Mouse (Mus musculus) stomach, embryonic 16.5 days (tissue): ENCODE data around the gene Lpcat1. TPM values are rescaled to one million over a fixed set of nuclear protein-coding genes. Genes with fewer than 3 reads are reported as not detected.

ENCODE experiments used
- ATAC-seq: fragments of 200-750 bp; cut with Nextera tagmentation; 2 replicates; pipeline ENCODE4 v1.8.0; 2017; ENCODE audit warnings: moderate number of reproducible peaks, moderate TSS enrichment; ENCODE audit not compliant: insufficient read depth, low FRiP score
- H3K27ac ChIP-seq: fragments of 300-500 bp; sonication (generic); 2 replicates; pipeline ENCODE4 v1.5.1; 2014; ENCODE audit warnings: low read length
- H3K27me3 ChIP-seq: fragments of 300-500 bp; sonication (generic); 2 replicates; pipeline ENCODE4 v1.6.1; 2014; ENCODE audit warnings: low read length, control low read depth, mixed read lengths; ENCODE audit not compliant: control insufficient read depth, insufficient read depth
- H3K36me3 ChIP-seq: fragments of 300-500 bp; sonication (generic); 2 replicates; pipeline ENCODE4 v1.6.1; 2014; ENCODE audit warnings: low read length; ENCODE audit not compliant: control insufficient read depth, insufficient read depth
- H3K4me1 ChIP-seq: fragments of 300-500 bp; sonication (generic); 2 replicates; pipeline ENCODE4 v1.6.1; 2014; ENCODE audit warnings: low read length, control low read depth, mixed read lengths; ENCODE audit not compliant: control insufficient read depth, insufficient read depth
- H3K4me2 ChIP-seq: fragments of 300-500 bp; sonication (generic); 2 replicates; pipeline ENCODE4 v1.6.1; 2014; ENCODE audit warnings: low read depth, low read length, mixed read lengths
- H3K4me3 ChIP-seq: fragments of 300-500 bp; sonication (generic); replicated peaks from 2 replicates; pipeline ENCODE4 v1.5.1; 2014; ENCODE audit warnings: mild to moderate bottlenecking, low read length
- H3K9ac ChIP-seq: fragments of 300-500 bp; sonication (generic); 2 replicates; pipeline ENCODE4 v1.6.1; 2014; ENCODE audit warnings: low read length
- H3K9me3 ChIP-seq: fragments of 300-500 bp; sonication (generic); replicated peaks from 2 replicates; pipeline ENCODE4 v1.6.1; 2016; ENCODE audit warnings: low read length, control low read depth; ENCODE audit not compliant: control insufficient read depth
- WGBS: fragments of 180-500 bp; shearing (Covaris S2); extraction: QIAGEN DNeasy Blood & Tissue Kit; methylation state at CpG from one replicate; pipeline ENCODE4 v1.1.7; 2014; 5-methylcytosine and 5-hydroxymethylcytosine counted together
- polyA plus RNA-seq: library from polyadenylated mRNA; unstranded; fragments of >200 nt; fragmentation: Nextera tagmentation; extraction: Ambion mirVana; gene quantifications from 2 replicates; pipeline ENCODE4 v1.2.1, GENCODE M21; 2015

Lpcat1 gene
- polyA plus RNA-seq, 1 experiment from 2014 or later, result 21.0 TPM

GRCm38 (mm10) chr13:73483331-73483730 lies 16.3 kb downstream of the Lpcat1 start:
- no peak overlapping the region for H3K9ac ChIP-seq
- no peak overlapping the region for H3K27ac ChIP-seq
- peaks cover 12% of the 10 kb centered on the region; the same call in 1 of the 2 replicates for H3K36me3 ChIP-seq
- H3K4me3 ChIP-seq, result no peak overlapping the region
- H3K27me3 ChIP-seq, result no peaks in the 10 kb centered on the region
- no peak for ATAC-seq
- peaks cover 10% of the 10 kb centered on the region; the same call in 1 of the 2 replicates for H3K9me3 ChIP-seq
- H3K4me1 ChIP-seq, result 0 out of 2 replicates have a peak, but pooled peaks cover 14% of the 10 kb centered on the region
- no peak overlapping the region for H3K4me2 ChIP-seq
- 92% methylated on average over 6 of the region's 6 CpGs for WGBS

- ATAC-seq, result no peak
- no peak overlapping the region for H3K4me3 ChIP-seq
- H3K9me3 ChIP-seq, result peaks cover 10% of the 10 kb centered on the region; the same call in 1 of the 2 replicates
- no peak overlapping the region for H3K4me2 ChIP-seq
- WGBS, result 60% methylated on average over 5 of the region's 5 CpGs
- H3K27ac ChIP-seq, result no peak overlapping the region
- peaks cover 12% of the 10 kb centered on the region; the same call in 1 of the 2 replicates for H3K36me3 ChIP-seq
- H3K27me3 ChIP-seq, result no peaks in the 10 kb centered on the region
- H3K4me1 ChIP-seq, result 0 out of 2 replicates have a peak, but pooled peaks cover 14% of the 10 kb centered on the region
- H3K9ac ChIP-seq, result no peak overlapping the region
Observed at GRCm38 (mm10) chr13:73484171-73484570, 17.2 kb downstream of the Lpcat1 start.

- Histone ChIP-seq H3K9ac (no peak overlapping the region), H3K36me3 (peaks cover 19% of the 10 kb centered on the region), H3K4me1 (0 out of 2 replicates have a peak, but pooled peaks cover 4% of the 10 kb centered on the region), H3K4me2 (no peak overlapping the region), H3K4me3 (no peak overlapping the region), H3K9me3 (peaks cover 10% of the 10 kb centered on the region; the same call in 1 of the 2 replicates), H3K27me3 (no peaks in the 10 kb centered on the region), H3K27ac (no peak overlapping the region)
- ATAC-seq, result no peak
- WGBS, result 48% methylated on average over 3 of the region's 3 CpGs
Observed at GRCm38 (mm10) chr13:73488105-73488504, 21.1 kb downstream of the Lpcat1 start.

- H3K36me3 ChIP-seq, result peaks cover 19% of the 10 kb centered on the region
- 0 out of 2 replicates have a peak, but pooled peaks cover 4% of the 10 kb centered on the region for H3K4me1 ChIP-seq
- H3K27me3 ChIP-seq, result no peaks in the 10 kb centered on the region
- peaks cover 10% of the 10 kb centered on the region; the same call in 1 of the 2 replicates for H3K9me3 ChIP-seq
- H3K9ac ChIP-seq, result no peak overlapping the region
- ATAC-seq, result no peak
- WGBS, result 79% methylated on average over 9 of the region's 9 CpGs
- H3K27ac ChIP-seq, result no peak overlapping the region
- H3K4me3 ChIP-seq, result no peak overlapping the region
- H3K4me2 ChIP-seq, result no peak overlapping the region
Observed at GRCm38 (mm10) chr13:73488707-73489106, 21.7 kb downstream of the Lpcat1 start.

- no peak overlapping the region for H3K9ac ChIP-seq
- no peak for ATAC-seq
- no peak overlapping the region for H3K4me3 ChIP-seq
- peaks cover 19% of the 10 kb centered on the region for H3K36me3 ChIP-seq
- H3K27me3 ChIP-seq, result no peaks in the 10 kb centered on the region
- H3K27ac ChIP-seq, result no peak overlapping the region
- H3K4me1 ChIP-seq, result no peaks in the 10 kb centered on the region
- WGBS, result 88% methylated on average over 3 of the region's 3 CpGs
- H3K4me2 ChIP-seq, result no peak overlapping the region
- peaks cover 10% of the 10 kb centered on the region; the same call in 1 of the 2 replicates for H3K9me3 ChIP-seq
Observed at GRCm38 (mm10) chr13:73489986-73490385, 23.0 kb downstream of the Lpcat1 start.

GRCm38 (mm10) chr13:73490564-73491170 lies 23.7 kb downstream of the Lpcat1 start:
- ATAC-seq, result no peak
- Histone ChIP-seq H3K9ac (no peak overlapping the region), H3K9me3 (peaks cover 10% of the 10 kb centered on the region; the same call in 1 of the 2 replicates), H3K36me3 (peaks cover 16% of the 10 kb centered on the region), H3K27me3 (no peaks in the 10 kb centered on the region), H3K27ac (no peak overlapping the region), H3K4me3 (no peak overlapping the region), H3K4me2 (no peak overlapping the region), H3K4me1 (no peaks in the 10 kb centered on the region)
- WGBS, result 77% methylated on average over 8 of the region's 8 CpGs

- no peak for ATAC-seq
- Histone ChIP-seq H3K27ac (no peak overlapping the region), H3K4me1 (no peaks in the 10 kb centered on the region), H3K36me3 (peaks cover 6% of the 10 kb centered on the region), H3K27me3 (no peaks in the 10 kb centered on the region), H3K4me3 (no peak overlapping the region), H3K4me2 (no peak overlapping the region), H3K9ac (no peak overlapping the region), H3K9me3 (no peaks in the 10 kb centered on the region)
- WGBS, result 89% methylated on average over 4 of the region's 4 CpGs
Observed at GRCm38 (mm10) chr13:73493183-73493582, 26.2 kb downstream of the Lpcat1 start.

GRCm38 (mm10) chr13:73494528-73494927 lies 27.5 kb downstream of the Lpcat1 start:
- Histone ChIP-seq H3K36me3 (peaks cover 6% of the 10 kb centered on the region), H3K27me3 (no peaks in the 10 kb centered on the region)
- WGBS, result 93% methylated on average over 9 of the region's 9 CpGs

GRCm38 (mm10) chr13:73496137-73496536 lies 29.1 kb downstream of the Lpcat1 start:
- ATAC-seq, result no peak
- no peak overlapping the region for H3K4me2 ChIP-seq
- peaks cover 7% of the 10 kb centered on the region for H3K36me3 ChIP-seq
- no peak overlapping the region for H3K9ac ChIP-seq
- H3K9me3 ChIP-seq, result no peaks in the 10 kb centered on the region
- no peaks in the 10 kb centered on the region for H3K4me1 ChIP-seq
- no peak overlapping the region for H3K27ac ChIP-seq
- H3K27me3 ChIP-seq, result no peaks in the 10 kb centered on the region
- no peak overlapping the region for H3K4me3 ChIP-seq
- 64% methylated on average over 2 of the region's 2 CpGs for WGBS

More at GRCm38 (mm10) chr13:73494528-73494927, 27.5 kb downstream of the Lpcat1 start:
- no peaks in the 10 kb centered on the region for H3K9me3 ChIP-seq
- no peak overlapping the region for H3K4me2 ChIP-seq
- H3K4me1 ChIP-seq, result no peaks in the 10 kb centered on the region
- ATAC-seq, result no peak
- H3K4me3 ChIP-seq, result no peak overlapping the region
- H3K27ac ChIP-seq, result no peak overlapping the region
- no peak overlapping the region for H3K9ac ChIP-seq
